Mouse (Mus musculus): ENCODE results near the gene Grip2.

GRCm38 (mm10) chr6:91796736-91797135, 30.3 kb downstream of the Grip2 start:
- TF ChIP-seq CTCF (IDR thresholded peaks at IDR 0.05; ENCODE audit: borderline replicate concordance, insufficient read depth, low read depth, low read length) (no peak), POLR2A (IDR thresholded peaks at IDR 0.05; ENCODE audit: borderline replicate concordance, insufficient read depth, low read length) (no peak)
